Mouse (Mus musculus): ENCODE data around the gene Galnt15.
"Not testable (repeated sequence)": the region's sequence is repeated elsewhere in the genome, so short reads cannot be mapped to it uniquely, and the experiment has no call there.

Gene Galnt15

GRCm38 (mm10) chr14:32087584-32088248 lies 58.9 kb downstream of the Galnt15 start:
- DNase-seq (ENCODE audit: low spot score in 2 of 2) = not testable (repeated sequence)

GRCm38 (mm10) chr14:32091124-32091523 lies 62.3 kb downstream of the Galnt15 start:
- no peak for DNase-seq (ENCODE audit: low spot score in 2 of 2)

GRCm38 (mm10) chr14:32091704-32092103 lies 62.9 kb downstream of the Galnt15 start:
- DNase-seq (ENCODE audit: low spot score in 2 of 2) = no peak

- DNase-seq (ENCODE audit: low spot score in 2 of 2) = no peak
Observed at GRCm38 (mm10) chr14:32093018-32093417, 64.2 kb downstream of the Galnt15 start.

- DNase-seq (ENCODE audit: low spot score in 2 of 2) = no peak
Observed at GRCm38 (mm10) chr14:32093500-32094117, 64.8 kb downstream of the Galnt15 start.

- DNase-seq (ENCODE audit: low spot score in 2 of 2) = no peak
Observed at GRCm38 (mm10) chr14:32095646-32096045, 66.9 kb downstream of the Galnt15 start.

- no peak for DNase-seq (ENCODE audit: low spot score in 2 of 2)
Observed at GRCm38 (mm10) chr14:32096740-32097139, 68.0 kb downstream of the Galnt15 start.

GRCm38 (mm10) chr14:32097691-32098090 lies 68.9 kb downstream of the Galnt15 start:
- no peak for DNase-seq (ENCODE audit: low spot score in 2 of 2)

GRCm38 (mm10) chr14:32098951-32099350 lies 70.2 kb downstream of the Galnt15 start:
- no peak for DNase-seq (ENCODE audit: low spot score in 2 of 2)

GRCm38 (mm10) chr14:32103556-32103955 lies 74.8 kb downstream of the Galnt15 start:
- no peak for DNase-seq (ENCODE audit: low spot score in 2 of 2)

GRCm38 (mm10) chr14:32105663-32106062 lies 76.9 kb downstream of the Galnt15 start:
- DNase-seq (ENCODE audit: low spot score in 2 of 2) = no peak

- DNase-seq (ENCODE audit: low spot score in 2 of 2) = no peak
Observed at GRCm38 (mm10) chr14:32106911-32107310, 78.1 kb downstream of the Galnt15 start.

Measured in frontal cortex, postnatal 14 days (tissue).